Mouse (Mus musculus) B cell, adult (primary cell): ENCODE data around the gene Klhl24. TPM values are rescaled to one million over a fixed set of nuclear protein-coding genes. Genes with fewer than 3 reads are reported as not detected.

Source experiments
- total RNA-seq: library from RNA; stranded (reverse); gene quantifications from 4 replicates; pipeline ENCODE4 v1.2.4, GENCODE M21; 2023; ENCODE audit not compliant: inconsistent age

The Klhl24 gene
- total RNA-seq = 291 to 309 TPM (median 304 TPM) in 4 replicates

GRCm38 (mm10) chr16:20097069-20097710 is at the start of gene Klhl24:
TSS of gene Klhl24 (plus strand) at chr16:20097542.

GRCm38 (mm10) chr16:20140772-20141531 is 43.6 kb downstream of the Klhl24 start, which contains the start of gene Yeats2:
TSS of gene Yeats2 (plus strand) at chr16:20141063.

Other genes with a start within 250 kb of the Klhl24 start
- gene Klhl6, start 114.5 kb upstream of the Klhl24 start, total RNA-seq = 110 to 128 TPM (median 111 TPM) in 4 replicates
- gene Yeats2, start 43.5 kb downstream of the Klhl24 start, total RNA-seq = 48.1 to 58.6 TPM (median 49.8 TPM) in 4 replicates
- gene Map6d1, start 143.8 kb downstream of the Klhl24 start, total RNA-seq = not detected in 4 replicates
- 54.5 to 71.4 TPM (median 65.0 TPM) in 4 replicates for gene Parl, start 204.8 kb downstream of the Klhl24 start, total RNA-seq
- gene Cyp2ab1, start 227.9 kb downstream of the Klhl24 start, total RNA-seq = not detected in 4 replicates